Mouse (Mus musculus) layer of hippocampus, adult 11-12 months (tissue): ENCODE measurements around the gene Nubpl.
A peak's percentile ranks its signal among the peaks of the same experiment; 100 is the strongest.

Source experiments
- DNase-seq: peaks from one replicate; pipeline ENCODE4 v3.0.0; 2022; ENCODE audit warnings: low spot score

Nubpl gene

GRCm38 (mm10) chr12:52247438-52247837, 149.9 kb downstream of the Nubpl start:
- no peak for DNase-seq

- no peak for DNase-seq
Observed at GRCm38 (mm10) chr12:52248531-52248930, 151.0 kb downstream of the Nubpl start.

- DNase-seq = no peak
Observed at GRCm38 (mm10) chr12:52254089-52254488, 156.6 kb downstream of the Nubpl start.

- peak; percentile 21 for DNase-seq
Observed at GRCm38 (mm10) chr12:52268131-52268530, 170.6 kb downstream of the Nubpl start.

- no peak for DNase-seq
Observed at GRCm38 (mm10) chr12:52272828-52273227, 175.3 kb downstream of the Nubpl start.

- DNase-seq = no peak
Observed at GRCm38 (mm10) chr12:52276320-52276719, 178.8 kb downstream of the Nubpl start.

GRCm38 (mm10) chr12:52281232-52281631, 183.7 kb downstream of the Nubpl start:
- no peak for DNase-seq

GRCm38 (mm10) chr12:52284471-52284870, 186.9 kb downstream of the Nubpl start:
- DNase-seq = no peak

GRCm38 (mm10) chr12:52286802-52287201, 189.3 kb downstream of the Nubpl start:
- no peak for DNase-seq

- no peak for DNase-seq
Observed at GRCm38 (mm10) chr12:52288537-52288936, 191.0 kb downstream of the Nubpl start.

GRCm38 (mm10) chr12:52288941-52289567, 191.5 kb downstream of the Nubpl start:
- no peak for DNase-seq

GRCm38 (mm10) chr12:52289594-52289993, 192.1 kb downstream of the Nubpl start:
- no peak for DNase-seq

- DNase-seq = no peak
Observed at GRCm38 (mm10) chr12:52293931-52294330, 196.4 kb downstream of the Nubpl start.

GRCm38 (mm10) chr12:52297988-52298387, 200.5 kb downstream of the Nubpl start:
- DNase-seq = no peak

- no peak for DNase-seq
Observed at GRCm38 (mm10) chr12:52298683-52299082, 201.1 kb downstream of the Nubpl start.

- no peak for DNase-seq
Observed at GRCm38 (mm10) chr12:52302961-52303360, 205.4 kb downstream of the Nubpl start.

- DNase-seq = no peak
Observed at GRCm38 (mm10) chr12:52306348-52306747, 208.8 kb downstream of the Nubpl start.

GRCm38 (mm10) chr12:52307331-52307982, 209.9 kb downstream of the Nubpl start:
- no peak for DNase-seq

GRCm38 (mm10) chr12:52308628-52309027, 211.1 kb downstream of the Nubpl start:
- DNase-seq = no peak

- no peak for DNase-seq
Observed at GRCm38 (mm10) chr12:52314818-52315217, 217.3 kb downstream of the Nubpl start.

GRCm38 (mm10) chr12:52317635-52318034, 220.1 kb downstream of the Nubpl start:
- DNase-seq = no peak

- no peak for DNase-seq
Observed at GRCm38 (mm10) chr12:52318426-52318825, 220.9 kb downstream of the Nubpl start.

GRCm38 (mm10) chr12:52319156-52319555, 221.6 kb downstream of the Nubpl start:
- no peak for DNase-seq

GRCm38 (mm10) chr12:52328488-52328887, 231.0 kb downstream of the Nubpl start:
- DNase-seq = no peak
